Mouse (Mus musculus): ENCODE measurements at regions not wholly inside any gene's neighbourhood (a gene's known extent, or its start where the extent isn't known, plus 50 kb on each side); places are given as distances from the start of the nearest gene placed in this dataset.
"Not testable (repeated sequence)": the region's sequence is repeated elsewhere in the genome, so short reads cannot be mapped to it uniquely, and the experiment has no call there.

GRCm38 (mm10) chr10:108111398-108111797 is 50.6 kb upstream of the Ppp1r12a start:
- DNase-seq: no peak

- DNase-seq: no peak
These were observed 51.1 kb upstream of the Ppp1r12a start for GRCm38 (mm10) chr10:108110891-108111290.

- no peak for DNase-seq
These were observed 51.8 kb upstream of the Ppp1r12a start for GRCm38 (mm10) chr10:108110197-108110596.

- not testable (repeated sequence) for DNase-seq
These were observed 53.5 kb upstream of the Ppp1r12a start for GRCm38 (mm10) chr10:108108500-108108899.

- DNase-seq: no peak
These were observed 60.5 kb upstream of the Ppp1r12a start for GRCm38 (mm10) chr10:108101521-108101920.

- no peak for DNase-seq
These were observed 69.0 kb upstream of the Ppp1r12a start for GRCm38 (mm10) chr10:108093043-108093442.

GRCm38 (mm10) chr10:108089375-108089981 is 72.5 kb upstream of the Ppp1r12a start:
- DNase-seq: peak; percentile 19

GRCm38 (mm10) chr10:108088883-108089282 is 73.1 kb upstream of the Ppp1r12a start:
- peak; percentile 15 for DNase-seq

- no peak for DNase-seq
These were observed 73.8 kb upstream of the Ppp1r12a start for GRCm38 (mm10) chr10:108088209-108088608.

GRCm38 (mm10) chr10:108083220-108083619 is 78.8 kb upstream of the Ppp1r12a start:
- no peak for DNase-seq

GRCm38 (mm10) chr10:108075144-108075543 is 86.8 kb upstream of the Ppp1r12a start:
- DNase-seq: no peak

GRCm38 (mm10) chr10:108073828-108074227 is 88.2 kb upstream of the Ppp1r12a start:
- DNase-seq: no peak

GRCm38 (mm10) chr10:108072211-108072610 is 89.8 kb upstream of the Ppp1r12a start:
- no peak for DNase-seq

GRCm38 (mm10) chr10:108071424-108071823 is 90.6 kb upstream of the Ppp1r12a start:
- DNase-seq: no peak

GRCm38 (mm10) chr10:108067723-108068122 is 94.3 kb upstream of the Ppp1r12a start:
- DNase-seq: no peak

- no peak for DNase-seq
These were observed 95.8 kb upstream of the Ppp1r12a start for GRCm38 (mm10) chr10:108066241-108066640.

GRCm38 (mm10) chr10:108061813-108062435 is 100.1 kb upstream of the Ppp1r12a start:
- no peak for DNase-seq

GRCm38 (mm10) chr10:108060554-108060953 is 101.4 kb upstream of the Ppp1r12a start:
- no peak for DNase-seq

GRCm38 (mm10) chr10:108051637-108052036 is 110.4 kb upstream of the Ppp1r12a start:
- DNase-seq: no peak

GRCm38 (mm10) chr10:108048426-108048825 is 113.6 kb upstream of the Ppp1r12a start:
- no peak for DNase-seq

- no peak for DNase-seq
These were observed 118.5 kb upstream of the Ppp1r12a start for GRCm38 (mm10) chr10:108043519-108043918.

GRCm38 (mm10) chr10:108040027-108040426 is 122.0 kb upstream of the Ppp1r12a start:
- no peak for DNase-seq

GRCm38 (mm10) chr10:108036486-108037109 is 124.7 kb upstream of the Otogl start:
- no peak for DNase-seq

GRCm38 (mm10) chr10:108034068-108034467 is 122.1 kb upstream of the Otogl start:
- peak; percentile 11 for DNase-seq

Measured in right cerebral cortex, postnatal 4 days (tissue).